Mouse (Mus musculus) thymus, postnatal 10 days (tissue): Measurements from ENCODE around the gene Wdr63.
A peak's percentile ranks its signal among the peaks of the same experiment; 100 is the strongest.

Experiments
- DNase-seq, 2 experiments: peaks; one replicate each; pipeline ENCODE4 v3.0.0; 2021; ENCODE audit warnings: low spot score in 2 of 2

Wdr63 gene

GRCm38 (mm10) chr3:146122125-146122420 lies 14.1 kb upstream of the Wdr63 start:
- DNase-seq = no peak

GRCm38 (mm10) chr3:146121310-146122124 lies 13.6 kb upstream of the Wdr63 start:
- peak; percentile 68 to 73 for DNase-seq

GRCm38 (mm10) chr3:146117997-146118457 lies 10.1 kb upstream of the Wdr63 start:
- DNase-seq = no peak

GRCm38 (mm10) chr3:146117258-146117996 lies 9.5 kb upstream of the Wdr63 start, which contains the start of gene Mcoln3:
Mcoln3 (plus strand) TSS chr3:146117450.
- DNase-seq = no peak

- DNase-seq = no peak
Observed at GRCm38 (mm10) chr3:146110916-146111315, 3.0 kb upstream of the Wdr63 start.

GRCm38 (mm10) chr3:146110358-146110757 lies 2.4 kb upstream of the Wdr63 start:
- DNase-seq = no peak

GRCm38 (mm10) chr3:146108945-146109344 lies 1.0 kb upstream of the Wdr63 start:
- DNase-seq = no peak

- DNase-seq = no peak
Observed at GRCm38 (mm10) chr3:146107116-146107849, 647 bp downstream of the Wdr63 start.

- DNase-seq = peak in 1 of 2 experiments; percentile 29
Observed at GRCm38 (mm10) chr3:146102049-146102448, 5.9 kb downstream of the Wdr63 start.

GRCm38 (mm10) chr3:146099925-146100324 lies 8.0 kb downstream of the Wdr63 start:
- DNase-seq = no peak

- no peak for DNase-seq
Observed at GRCm38 (mm10) chr3:146097861-146098260, 10.1 kb downstream of the Wdr63 start.

GRCm38 (mm10) chr3:146096986-146097385 lies 10.9 kb downstream of the Wdr63 start:
- DNase-seq = no peak

GRCm38 (mm10) chr3:146095066-146095465 lies 12.9 kb downstream of the Wdr63 start:
- DNase-seq = no peak

- no peak for DNase-seq
Observed at GRCm38 (mm10) chr3:146090988-146091657, 16.8 kb downstream of the Wdr63 start.

GRCm38 (mm10) chr3:146080241-146080640 lies 27.7 kb downstream of the Wdr63 start:
- no peak for DNase-seq

GRCm38 (mm10) chr3:146072780-146073179 lies 35.1 kb downstream of the Wdr63 start:
- peak in 1 of 2 experiments; percentile 39 for DNase-seq

GRCm38 (mm10) chr3:146069276-146069675 lies 38.7 kb downstream of the Wdr63 start:
- no peak for DNase-seq

GRCm38 (mm10) chr3:146063146-146063545 lies 44.8 kb downstream of the Wdr63 start:
- peak; percentile 56 to 59 for DNase-seq

GRCm38 (mm10) chr3:146059356-146059926 lies 48.5 kb downstream of the Wdr63 start:
- DNase-seq = peak in 1 of 2 experiments; percentile 2

- peak; percentile 29 to 72 for DNase-seq
Observed at GRCm38 (mm10) chr3:146058263-146058662, 49.7 kb downstream of the Wdr63 start.

- DNase-seq = peak in 1 of 2 experiments; percentile 2
Observed at GRCm38 (mm10) chr3:146057131-146057530, 50.8 kb downstream of the Wdr63 start.
